Mouse (Mus musculus) spleen, embryonic (tissue): Measurements from ENCODE around the gene Gm10964.

Experiments
- CTCF ChIA-PET: fragments of 350-600 bp; sonication (Branson Sonifier 250); formaldehyde crosslinking; loops from one replicate; lab custom pipeline; 2022; lab: Charles Lee

The Gm10964 gene

GRCm38 (mm10) chr3:103739329-103739728 is at the start of gene Gm10964:
Gene Gm10964, plus strand, starts transcription at chr3:103739366.
- CTCF ChIA-PET, result no interaction called here

DNA sequence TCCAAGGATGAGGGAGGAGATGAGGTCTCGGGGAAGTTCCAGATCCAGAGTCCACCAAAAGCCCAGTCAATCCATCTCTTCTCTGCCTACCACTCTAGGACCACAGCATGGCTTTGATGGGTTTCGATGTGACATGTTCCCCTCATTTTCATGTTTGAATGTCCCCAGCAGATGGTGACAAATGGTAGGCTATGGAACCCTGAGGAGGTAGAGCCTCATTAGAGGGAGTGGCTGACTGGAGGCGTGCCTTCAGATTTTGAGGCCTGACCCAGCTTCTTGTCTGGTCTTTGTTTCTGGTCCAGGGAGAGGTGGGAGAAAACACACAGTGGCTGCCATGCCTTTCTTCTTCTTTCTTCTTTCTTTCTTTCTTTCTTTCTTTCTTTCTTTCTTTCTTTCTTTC is 48.7 kb upstream of the Gm10964 start:
- CTCF ChIA-PET, result no interaction called here

DNA sequence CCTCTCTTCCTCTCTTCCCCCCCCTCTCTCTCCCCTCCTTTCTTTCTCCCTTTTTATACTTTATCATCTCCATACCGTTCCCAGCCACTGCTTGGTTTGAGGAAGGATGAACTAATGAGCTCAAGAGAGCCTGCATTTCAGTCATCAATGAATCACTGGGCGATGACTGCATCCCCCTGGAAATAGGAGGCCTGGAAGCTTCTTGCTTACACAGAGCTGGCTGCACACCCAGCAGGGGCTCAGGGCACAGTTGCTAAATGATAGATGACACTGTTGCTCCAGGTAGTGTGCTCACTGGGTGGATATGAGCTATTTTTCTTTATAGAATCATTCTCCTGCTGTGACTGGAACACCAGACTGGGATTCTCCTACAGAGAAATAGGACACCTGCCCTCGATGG is 43.6 kb upstream of the Gm10964 start:
- CTCF ChIA-PET, result interaction anchor here (0.5 kb wide), 1 partner anchor 191 kb away, joined by 3 read pairs; no protein-coding TSS in a partner anchor

DNA sequence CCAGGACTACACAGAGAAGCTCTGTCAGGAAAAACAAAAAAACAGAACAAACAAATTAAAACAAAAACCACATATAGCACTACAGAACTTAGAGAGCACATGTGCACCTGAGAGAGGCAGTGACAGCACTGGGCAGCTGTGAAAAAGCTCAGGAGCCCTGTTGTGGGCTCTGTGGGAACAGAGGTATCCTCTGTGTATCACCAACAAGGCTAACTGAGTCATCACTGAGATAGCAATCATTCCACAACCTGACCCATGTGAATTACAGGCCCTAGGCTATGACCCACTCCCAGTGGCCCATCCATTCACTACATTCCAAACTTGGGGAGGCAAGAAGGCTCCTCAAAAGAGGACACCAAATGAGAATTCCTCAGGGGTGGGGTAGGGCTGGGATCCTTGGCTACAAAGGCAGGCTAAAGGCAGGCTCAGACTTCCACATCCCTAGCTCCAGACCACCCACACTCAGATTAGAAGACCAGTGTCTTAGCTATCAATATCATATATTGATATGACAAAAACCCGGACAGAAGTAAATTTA is 42.7 kb upstream of the Gm10964 start:
- CTCF ChIA-PET, result no interaction called here

DNA sequence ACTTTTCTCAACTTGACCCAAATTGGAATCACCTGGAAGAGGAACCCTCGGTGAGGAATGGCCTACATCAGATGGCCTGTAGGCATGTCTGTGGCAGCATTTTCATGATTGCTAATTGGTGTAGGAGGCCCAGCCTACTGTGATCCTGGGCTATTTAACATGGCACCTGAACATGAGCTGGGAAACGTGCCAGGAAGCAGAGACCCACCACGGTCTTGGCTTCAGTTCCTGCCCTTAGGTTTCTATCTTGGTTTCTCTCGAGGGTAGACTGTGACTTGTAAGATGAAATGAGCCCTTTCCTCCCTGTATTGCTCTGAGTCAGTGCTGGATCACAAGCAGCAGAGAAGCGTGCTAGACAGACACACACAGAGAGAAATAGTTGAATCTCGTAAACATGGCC is 34.5 kb upstream of the Gm10964 start:
- CTCF ChIA-PET, result no interaction called here

DNA sequence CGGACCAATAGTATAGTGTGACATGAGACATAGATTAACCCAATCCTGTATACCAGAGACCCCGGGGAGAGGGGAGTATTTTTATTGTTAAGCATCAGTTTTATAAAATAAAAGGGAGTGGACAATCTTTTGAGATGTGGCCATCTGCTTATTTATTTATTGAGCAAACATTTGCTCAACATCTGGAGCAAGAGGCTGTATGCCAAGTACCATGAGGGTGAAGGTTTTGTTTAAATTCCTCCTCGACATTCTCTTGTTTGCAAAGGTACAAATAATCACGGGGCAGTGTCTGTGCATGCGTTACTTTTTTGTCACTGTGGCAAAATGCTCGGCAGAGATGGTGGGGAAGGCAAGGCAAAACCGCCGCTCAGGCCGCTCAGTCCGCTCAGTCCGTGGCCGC is 33.7 kb upstream of the Gm10964 start:
- CTCF ChIA-PET, result no interaction called here

DNA sequence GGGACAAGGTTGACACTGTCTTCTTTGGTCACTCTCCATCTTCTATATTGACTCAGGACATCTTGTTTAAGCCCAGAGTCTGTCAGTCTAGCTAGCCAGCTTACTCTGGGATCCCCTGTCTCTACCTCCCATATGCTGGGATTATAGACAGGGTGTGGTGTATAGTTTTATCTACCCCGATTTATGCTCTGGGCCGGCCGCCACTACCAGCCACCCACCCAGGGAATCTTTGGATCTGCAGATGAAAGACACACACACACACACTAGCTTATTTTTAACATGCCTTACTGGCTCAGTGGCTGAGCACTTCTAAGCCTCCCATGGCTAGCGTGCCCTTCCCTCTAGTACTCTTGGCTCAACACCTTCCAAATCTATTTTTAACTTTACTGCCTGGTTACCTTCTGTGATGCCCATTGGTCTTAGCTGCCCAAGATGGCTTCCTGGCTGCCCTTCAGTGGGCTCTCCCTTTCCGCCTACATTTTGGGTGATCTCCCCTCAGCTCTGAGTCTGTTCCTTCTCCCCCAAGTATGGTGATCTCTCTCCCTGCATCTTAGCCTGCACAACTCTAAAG is 29.6 kb upstream of the Gm10964 start:
- CTCF ChIA-PET, result no interaction called here

- CTCF ChIA-PET, result interaction anchor here (0.6 kb wide), 1 partner anchor 146 kb away, joined by 7 read pairs; no protein-coding TSS in a partner anchor
These were observed 27.0 kb upstream of the Gm10964 start for GRCm38 (mm10) chr3:103712196-103712595.

GRCm38 (mm10) chr3:103714236-103714875 is 24.8 kb upstream of the Gm10964 start:
- CTCF ChIA-PET, result interaction anchor here (0.7 kb wide), 1 partner anchor 41 kb away, joined by 3 read pairs; no protein-coding TSS in a partner anchor

GRCm38 (mm10) chr3:103714942-103715341 is 24.2 kb upstream of the Gm10964 start:
- CTCF ChIA-PET, result no interaction called here

GRCm38 (mm10) chr3:103715762-103716693 is 23.1 kb upstream of the Gm10964 start:
- CTCF ChIA-PET, result interaction anchor here (0.6 to 0.7 kb wide), 2 partner anchors 66 to 485 kb away, joined by 3 to 7 read pairs; no protein-coding TSS in a partner anchor

- CTCF ChIA-PET, result interaction anchor here (0.7 kb wide), 1 partner anchor 484 kb away, joined by 7 read pairs; no protein-coding TSS in a partner anchor
These were observed 22.1 kb upstream of the Gm10964 start for GRCm38 (mm10) chr3:103716774-103717760.

DNA sequence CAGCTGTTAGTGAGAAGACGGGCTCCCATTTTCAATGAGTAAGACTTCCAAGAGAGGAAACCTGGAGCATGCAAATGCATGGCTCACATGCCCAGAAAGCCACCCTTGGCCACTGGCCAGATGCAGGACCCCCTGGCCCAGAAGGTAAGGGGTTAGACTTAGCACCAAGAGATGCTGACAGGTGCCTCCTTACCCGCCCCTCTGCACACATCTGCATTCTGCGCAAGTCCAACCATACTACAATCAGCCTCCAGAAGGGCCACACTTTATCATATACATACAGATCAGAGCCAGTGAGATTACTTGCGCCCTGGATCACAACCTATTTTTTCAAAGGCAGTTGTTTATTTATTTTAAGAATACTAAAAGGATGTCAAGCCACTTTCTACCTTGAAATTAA is 20.4 kb upstream of the Gm10964 start:
- CTCF ChIA-PET, result no interaction called here

DNA sequence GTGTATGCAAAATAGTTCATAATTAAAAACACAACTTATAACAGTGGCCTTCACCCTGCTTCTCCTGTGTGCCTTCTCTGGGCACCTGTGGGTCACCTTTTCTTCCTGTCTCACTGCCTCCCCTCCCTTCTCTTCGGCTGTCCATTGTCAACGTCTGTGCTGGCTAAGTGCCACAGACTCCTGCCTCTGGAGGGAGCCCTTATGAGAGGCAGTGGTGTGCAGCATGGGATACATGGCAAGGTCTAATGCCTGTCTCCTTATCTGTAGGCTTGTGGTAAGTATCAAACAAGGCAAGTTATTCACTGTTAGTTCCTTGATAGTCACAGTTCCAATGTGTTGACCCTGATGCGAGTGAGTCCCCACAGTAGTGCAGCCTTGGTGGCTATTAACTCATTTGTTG is 15.0 kb upstream of the Gm10964 start:
- CTCF ChIA-PET, result no interaction called here

GRCm38 (mm10) chr3:103726642-103727041 is 12.5 kb upstream of the Gm10964 start:
- CTCF ChIA-PET, result no interaction called here

- CTCF ChIA-PET, result no interaction called here
These were observed 11.3 kb upstream of the Gm10964 start for GRCm38 (mm10) chr3:103727813-103728326.

DNA sequence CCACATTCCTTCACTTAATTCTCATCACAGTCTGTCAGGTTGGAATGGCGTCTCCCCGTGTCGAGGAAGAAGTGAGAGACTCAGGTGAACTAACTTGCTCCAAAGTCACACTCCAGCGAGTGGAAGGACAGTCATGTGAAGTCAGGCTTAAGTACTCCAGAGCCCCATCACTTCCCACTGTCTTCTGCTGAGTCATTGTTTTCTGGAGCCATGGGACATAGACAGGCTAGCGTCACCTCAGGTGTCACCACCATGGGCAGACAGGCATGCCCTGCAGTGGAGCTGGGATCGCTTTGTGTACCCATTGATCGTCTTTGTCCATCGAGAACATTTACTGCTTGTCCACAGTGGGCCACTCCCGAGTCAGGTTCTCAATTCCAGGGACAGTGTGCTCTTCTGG is 9.3 kb upstream of the Gm10964 start:
- CTCF ChIA-PET, result interaction anchor here (0.8 kb wide), 1 partner anchor 122 kb away, joined by 3 read pairs; no protein-coding TSS in a partner anchor

DNA sequence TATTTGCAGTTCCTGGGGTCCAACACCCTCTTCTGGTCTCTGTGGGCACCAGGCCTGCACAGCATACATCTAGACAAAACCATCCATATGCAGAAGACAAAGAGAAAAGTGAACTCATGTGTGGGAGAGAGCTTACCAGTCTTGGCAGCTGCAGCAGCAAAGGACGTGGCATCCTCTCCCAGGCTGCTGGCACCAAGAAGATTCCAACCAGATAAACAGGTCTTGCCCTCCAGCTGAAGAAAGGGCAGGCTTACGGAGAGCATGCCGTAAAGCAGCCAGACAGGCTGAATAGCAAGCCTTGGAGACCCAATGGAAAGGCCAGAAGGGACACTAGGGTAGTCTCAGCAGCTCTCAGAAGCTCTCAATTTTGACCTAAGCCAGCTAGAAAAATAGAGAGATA is 7.0 kb upstream of the Gm10964 start:
- CTCF ChIA-PET, result interaction anchor here (0.6 kb wide), 1 partner anchor 272 kb away, joined by 3 read pairs; no protein-coding TSS in a partner anchor

GRCm38 (mm10) chr3:103733176-103733575 is 6.0 kb upstream of the Gm10964 start:
- CTCF ChIA-PET, result no interaction called here
